Mouse (Mus musculus) right cerebral cortex, postnatal 4 days (tissue): ENCODE measurements at regions not wholly inside any gene's neighbourhood (a gene's known extent, or its start where the extent isn't known, plus 50 kb on each side); places are given as distances from the start of the nearest gene placed in this dataset.

Source experiments
- DNase-seq: peaks from one replicate; pipeline ENCODE4 v3.0.0-alpha.2; 2022

GRCm38 (mm10) chr4:105282681-105283462, 125.7 kb downstream of the Plpp3 start:
- DNase-seq, result no peak

GRCm38 (mm10) chr4:105285431-105286013, 128.4 kb downstream of the Plpp3 start:
- no peak for DNase-seq

DNA sequence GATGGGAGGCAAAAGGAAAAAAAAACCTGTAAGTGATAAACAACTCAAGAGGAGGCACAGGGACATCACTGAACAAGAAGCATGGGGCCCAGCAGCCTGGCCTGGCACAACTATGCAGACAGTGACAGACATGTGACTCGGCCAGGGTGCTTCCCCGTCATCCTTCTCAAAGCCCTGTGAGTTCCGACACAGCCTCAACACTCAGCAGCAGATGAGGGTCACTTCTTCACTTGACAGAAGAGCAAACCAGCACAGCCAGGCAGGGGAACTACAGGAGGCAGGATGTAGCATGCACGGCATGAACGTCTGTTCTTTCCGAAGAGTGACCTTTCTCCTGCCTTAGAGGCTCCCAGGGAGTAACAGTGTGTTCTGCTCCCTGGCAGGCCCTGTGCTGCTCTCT, 129.2 kb downstream of the Plpp3 start:
- DNase-seq, result no peak

DNA sequence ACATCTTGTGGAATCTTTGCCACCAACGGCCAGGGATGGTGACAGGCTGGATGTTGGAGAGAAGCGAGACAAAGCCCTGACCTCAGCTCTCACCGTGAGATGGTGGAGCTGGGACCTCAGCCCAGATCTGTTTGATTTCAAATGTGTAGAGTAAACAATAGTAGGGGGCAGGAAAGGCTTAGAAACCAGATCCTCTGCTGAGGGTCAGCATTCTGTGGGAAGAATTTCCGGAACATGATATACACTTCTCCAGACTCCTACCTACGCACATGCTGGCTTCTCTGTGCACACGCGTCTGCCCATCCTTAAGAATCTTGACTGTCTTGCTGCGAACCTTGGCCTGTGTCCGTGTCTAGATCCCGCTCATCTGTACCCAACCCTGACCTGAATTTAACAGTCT, 129.7 kb downstream of the Plpp3 start:
- no peak for DNase-seq

DNA sequence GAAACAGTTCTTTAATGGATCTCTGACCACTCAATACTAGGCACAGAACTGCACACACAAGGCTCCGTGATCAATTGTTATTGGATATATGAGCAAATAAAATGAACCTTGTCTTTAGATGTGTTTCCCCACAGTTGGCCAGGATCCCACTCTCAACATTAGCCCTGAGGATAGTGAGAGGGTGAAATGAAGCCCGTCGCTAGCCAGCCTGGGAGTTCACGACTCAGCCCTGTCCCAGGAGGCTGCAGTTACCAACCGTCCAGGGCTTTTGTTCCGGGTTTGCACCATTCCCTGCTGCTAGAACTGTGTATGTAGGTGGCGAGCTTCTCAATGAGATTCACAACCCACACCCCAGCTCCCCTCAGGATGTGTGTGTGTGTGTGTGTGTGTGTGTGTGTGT, 130.3 kb downstream of the Plpp3 start:
- no peak for DNase-seq

DNA sequence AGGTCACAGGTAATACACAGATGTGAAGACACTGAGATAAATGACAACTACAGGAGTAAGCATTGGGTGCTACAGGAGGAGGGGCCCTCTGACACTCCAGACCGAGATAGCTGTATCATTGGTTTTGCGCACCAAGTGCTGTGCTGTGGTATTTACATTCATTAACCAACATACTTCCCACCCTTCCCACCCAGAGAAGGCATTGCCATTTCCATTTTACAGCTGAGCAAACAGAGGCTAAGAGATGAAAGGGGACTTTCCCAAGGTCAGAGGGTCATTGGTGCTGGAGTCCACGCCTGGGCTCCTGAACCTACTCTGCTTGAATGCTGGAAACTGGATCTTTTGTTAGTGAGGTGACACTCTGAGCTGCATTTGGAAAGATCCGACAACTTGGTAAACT, 132.5 kb downstream of the Plpp3 start:
- DNase-seq, result no peak

DNA sequence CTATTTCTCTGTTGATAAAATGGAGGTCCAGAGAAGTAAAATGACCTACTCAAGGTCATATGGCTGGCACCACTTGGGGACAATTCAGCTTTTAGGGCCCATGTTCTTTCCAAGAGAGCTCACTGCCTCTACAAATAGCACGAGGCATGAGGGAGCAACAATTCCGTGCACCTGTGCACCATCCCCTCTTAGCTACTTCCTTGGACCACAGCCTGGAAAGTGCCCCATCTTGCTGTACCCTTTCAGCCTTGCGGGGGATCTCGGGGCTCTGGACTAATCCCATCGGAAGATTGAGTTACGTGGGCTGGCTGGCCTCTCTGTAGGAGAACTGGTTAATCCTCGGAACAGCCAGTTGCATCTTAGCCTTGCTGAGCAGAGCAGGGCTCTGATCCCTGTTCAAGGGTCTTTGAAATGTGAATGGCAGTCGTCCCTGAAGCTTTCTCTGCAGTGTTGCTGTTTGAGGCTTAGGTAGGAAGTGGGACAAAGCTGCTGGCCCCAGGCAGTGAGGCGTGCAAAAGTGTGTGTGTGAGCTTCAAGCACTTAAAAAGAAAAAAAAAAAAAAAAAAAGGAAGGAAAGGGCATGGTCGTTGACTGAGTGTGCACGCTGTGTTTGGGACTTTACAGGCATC, 133.8 kb downstream of the Plpp3 start:
- DNase-seq, result no peak

GRCm38 (mm10) chr4:105291503-105291902, 134.4 kb downstream of the Plpp3 start:
- DNase-seq, result no peak

- no peak for DNase-seq
Measured at GRCm38 (mm10) chr4:105299358-105299757, 142.2 kb downstream of the Plpp3 start.

GRCm38 (mm10) chr4:105301547-105301946, 144.4 kb downstream of the Plpp3 start:
- DNase-seq, result no peak

DNA sequence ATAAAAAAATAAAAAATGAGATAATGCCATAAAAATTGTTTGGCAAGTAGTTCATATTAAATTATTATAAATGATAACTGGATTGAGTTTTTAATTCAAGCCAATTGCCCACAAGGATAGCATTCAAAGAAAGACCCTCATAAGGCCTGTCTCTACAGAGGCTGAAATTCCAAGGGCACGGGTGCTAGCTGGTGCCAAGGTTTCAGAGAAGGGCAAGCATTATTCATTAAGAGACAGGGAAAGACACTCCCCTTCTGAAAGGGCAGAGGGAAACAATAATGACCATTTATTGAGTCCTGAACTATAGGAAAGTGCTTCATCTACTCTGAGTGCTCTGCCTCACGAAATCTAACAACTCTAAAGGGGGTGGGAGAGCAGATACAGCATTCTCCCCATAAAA, 147.0 kb downstream of the Plpp3 start:
- no peak for DNase-seq

- DNase-seq, result no peak
Measured at GRCm38 (mm10) chr4:105305931-105306330, 148.8 kb downstream of the Plpp3 start.

GRCm38 (mm10) chr4:105307356-105307755, 150.2 kb downstream of the Plpp3 start:
- DNase-seq, result no peak

GRCm38 (mm10) chr4:105307905-105308304, 150.8 kb downstream of the Plpp3 start:
- DNase-seq, result no peak

- no peak for DNase-seq
Measured at GRCm38 (mm10) chr4:105308971-105309488, 151.9 kb downstream of the Plpp3 start.

- DNase-seq, result no peak
Measured at GRCm38 (mm10) chr4:105312643-105313042, 155.5 kb downstream of the Plpp3 start.

DNA sequence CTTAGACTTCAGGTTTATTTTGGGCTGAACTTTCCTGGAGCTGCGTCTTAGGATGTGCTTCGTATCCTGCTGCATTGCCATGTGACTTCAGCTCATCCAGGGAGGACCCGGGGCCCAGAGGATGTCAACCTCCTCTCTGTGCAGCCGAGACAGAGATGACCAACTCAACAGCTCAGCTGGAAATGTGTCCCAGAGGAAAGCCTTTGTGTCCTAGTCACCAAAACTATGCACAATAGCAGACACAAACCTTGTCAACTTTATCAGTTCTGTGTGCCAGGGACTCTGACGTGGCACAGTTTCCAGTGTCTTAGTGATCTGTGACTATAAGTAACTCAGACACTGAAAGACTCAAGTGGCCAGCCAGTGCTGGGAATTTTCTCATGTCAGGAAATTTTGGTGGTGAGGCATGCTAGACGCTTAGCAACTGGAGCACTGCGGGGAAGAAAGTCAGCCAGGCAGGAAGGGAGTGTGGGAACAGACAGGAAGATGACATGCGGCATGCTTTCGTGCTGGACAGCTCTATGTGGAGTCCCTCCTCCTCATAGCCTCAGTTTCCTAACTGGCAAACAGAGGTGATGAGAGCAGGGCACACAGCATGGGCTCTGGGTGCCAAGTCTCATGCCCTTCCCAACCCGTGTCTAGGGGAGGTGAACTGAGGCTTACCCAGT, 156.1 kb downstream of the Plpp3 start:
- no peak for DNase-seq

DNA sequence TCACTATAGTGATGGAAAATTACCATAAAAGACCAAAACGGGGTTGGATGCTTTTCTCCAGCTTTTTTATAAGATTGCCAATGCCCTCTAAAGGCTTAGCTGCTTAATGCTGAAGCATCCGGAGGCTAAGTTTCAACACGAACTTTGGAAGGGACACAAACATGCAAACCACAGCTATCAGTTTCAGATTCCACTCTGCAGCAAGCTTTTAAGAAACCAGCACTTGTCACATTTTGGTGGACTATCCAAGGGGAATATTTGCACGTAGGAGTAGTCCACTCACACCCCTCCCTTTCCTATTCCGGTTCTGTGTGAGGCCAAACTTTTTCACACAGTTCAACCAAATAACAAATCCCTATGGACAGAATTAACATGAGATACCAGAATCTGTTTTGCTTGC, 157.9 kb downstream of the Plpp3 start:
- DNase-seq, result no peak

- no peak for DNase-seq
Measured at GRCm38 (mm10) chr4:105316478-105317206, 159.5 kb downstream of the Plpp3 start.

DNA sequence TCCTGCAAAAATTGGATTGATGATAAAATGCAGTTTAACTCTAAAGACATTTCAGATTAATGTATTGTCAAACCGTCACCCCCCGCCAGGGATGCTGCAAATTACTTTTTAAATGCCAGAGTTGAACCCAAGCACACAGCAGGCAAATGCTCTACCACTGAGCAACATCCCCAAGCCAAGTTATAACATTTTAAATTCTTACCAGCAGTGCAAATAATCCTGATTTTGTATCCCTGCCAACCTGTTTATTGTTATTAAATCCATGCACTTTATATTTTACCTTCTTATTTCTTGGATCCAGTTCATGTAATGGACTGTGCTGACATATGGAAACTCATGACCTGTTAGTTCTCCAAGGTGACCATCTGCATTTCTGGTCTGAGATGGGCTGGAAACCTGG, 161.3 kb downstream of the Plpp3 start:
- DNase-seq, result no peak

DNA sequence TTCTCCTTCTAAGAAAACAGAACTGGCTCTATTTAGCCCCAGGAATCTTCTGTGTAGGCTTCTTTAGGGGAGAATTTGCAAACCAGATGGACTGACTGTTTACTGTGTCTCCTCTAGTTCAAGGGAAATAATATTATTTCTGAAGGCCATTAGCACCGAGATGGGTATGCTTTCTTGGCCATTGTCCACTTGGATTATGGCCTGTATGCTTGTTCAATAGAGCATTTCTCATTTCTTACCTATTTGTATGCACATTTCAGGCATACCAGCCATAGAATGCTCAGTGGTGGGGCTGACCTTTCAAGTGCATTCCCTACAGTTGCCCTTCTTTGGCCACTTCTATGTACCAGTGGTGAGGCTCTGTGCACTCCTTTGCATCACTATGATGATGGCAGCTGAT, 166.3 kb downstream of the Plpp3 start:
- no peak for DNase-seq

- no peak for DNase-seq
Measured at GRCm38 (mm10) chr4:105326989-105327388, 169.8 kb downstream of the Plpp3 start.
